8 mouse cellular contexts compared by ENCODE assay signal in genomic region chr3:96557694-96558093, GRCm38 (mm10). TPM values are rescaled to one million over a fixed set of nuclear protein-coding genes. Genes with fewer than 3 reads are reported as not detected.
A peak's percentile ranks its signal among the peaks of the same experiment; 100 is the strongest.
DNase-seq lines count a peak whose midpoint lies in the region; ATAC-seq lines count a peak whose summit lies in the region.

TSS of gene Txnip (plus strand) at chr3:96557957.

- peak within 1 kb of the TSS; percentile 91 for H3K9ac ChIP-seq in intestine, embryonic 14.5 days (ENCODE audit: low read length)

- H3K27me3 ChIP-seq in intestine, embryonic 14.5 days (replicated peaks; ENCODE audit: control insufficient read depth, insufficient read depth, low read length), result no peaks in the 10 kb centered on the region

- under 1% methylated on average over 26 of the region's 26 CpGs for WGBS in intestine, embryonic 14.5 days

- peaks cover 52% of the 10 kb centered on the region for H3K4me1 ChIP-seq in intestine, embryonic 14.5 days (replicated peaks; ENCODE audit: control insufficient read depth, insufficient read depth, low read length)

- ATAC-seq in intestine, embryonic 14.5 days (replicated peaks; ENCODE audit: low FRiP score, low TSS enrichment, low read depth), result peak; percentile 97

- H3K27ac ChIP-seq in intestine, embryonic 14.5 days (ENCODE audit: low read depth), result peak within 1 kb of the TSS; percentile 97

- DNase-seq in adrenal gland, adult 18-20 months (ENCODE audit: low spot score in 2 of 2), result peak; percentile 100
- peak; percentile 100 for DNase-seq in embryo, embryonic 11 days
- DNase-seq in gastrocnemius, postnatal 25 days, result peak; percentile 100
- peak; percentile 99 for DNase-seq in intestine, embryonic 14.5 days (ENCODE audit: low spot score)
- peak; percentile 98 to 100 for DNase-seq in left cerebral cortex, postnatal 14 days (ENCODE audit: low spot score in 2 of 2)
- peak; percentile 99 for DNase-seq in mesoderm, embryonic 11.5 days (ENCODE audit: low read depth, low spot score)
- peak; percentile 94 to 95 for DNase-seq in right cerebral cortex, postnatal 36 days (ENCODE audit: low spot score in 2 of 2)
- peak; percentile 99 for DNase-seq in yolk sac, embryonic 10.5 days (ENCODE audit: low spot score)

- intact Hi-C loops in left cerebral cortex, postnatal 14 days (cut with DNase I), result no loop called here

- peaks cover 29% of the 10 kb centered on the region for H3K36me3 ChIP-seq in intestine, embryonic 14.5 days (ENCODE audit: control insufficient read depth, insufficient read depth, low read length)

- peak within 1 kb of the TSS; percentile 89 for H3K4me2 ChIP-seq in intestine, embryonic 14.5 days (ENCODE audit: low read length)

- peak within 1 kb of the TSS; percentile 92 for H3K4me3 ChIP-seq in intestine, embryonic 14.5 days (ENCODE audit: low read depth, low read length)

- H3K9me3 ChIP-seq in intestine, embryonic 14.5 days (ENCODE audit: control insufficient read depth, low read length), result no peaks in the 10 kb centered on the region

RNA-seq across cellular contexts. Expression of gene Txnip, which starts in this region (rescaled TPM):
- total RNA-seq in adrenal gland, adult 18-20 months (2021), result 100 to 1,000 TPM; 539 to 784 TPM
- 100 to 1,000 TPM; 343 to 504 TPM for total RNA-seq in gastrocnemius, postnatal 25 days (2021)
- 149 and 154 TPM in 2 replicates for polyA plus RNA-seq in intestine, embryonic 14.5 days (2014; fragmentation: Nextera tagmentation; extraction: Ambion mirVana)
- 10 to 100 TPM; 26.9 to 36.8 TPM for total RNA-seq in left cerebral cortex, postnatal 14 days (2021)

Comparison
In these comparisons a context has a peak if more than half of its experiments do, and no peak if none do; other contexts are left out.
1. Peak in every context shown above with its lines: DNase-seq, ATAC-seq, H3K4me3 ChIP-seq and H3K27ac ChIP-seq.
2. RNA of gene Txnip (total RNA-seq): 539 to 784 TPM in adrenal gland, adult 18-20 months and 343 to 504 TPM in gastrocnemius, postnatal 25 days; 26.9 to 36.8 TPM in left cerebral cortex, postnatal 14 days; every median in the first group is over 4 times any median in the second.